Mouse (Mus musculus) 416B (cell line): ENCODE measurements at regions not wholly inside any gene's neighbourhood (a gene's known extent, or its start where the extent isn't known, plus 50 kb on each side); places are given as distances from the start of the nearest gene placed in this dataset.

Source experiments
- DNase-seq: peaks from one replicate; pipeline ENCODE4 v3.0.0; 2011; ENCODE audit warnings: low read depth

GRCm38 (mm10) chr2:145003509-145003908 lies 164.0 kb upstream of the Slc24a3 start:
- peak; percentile 66 for DNase-seq

GRCm38 (mm10) chr2:145010674-145011073 lies 156.9 kb upstream of the Slc24a3 start:
- DNase-seq = peak; percentile 22

GRCm38 (mm10) chr2:145011221-145011620 lies 156.3 kb upstream of the Slc24a3 start:
- no peak for DNase-seq

GRCm38 (mm10) chr2:145015951-145016350 lies 151.6 kb upstream of the Slc24a3 start:
- no peak for DNase-seq

- DNase-seq = peak; percentile 49
Measured at GRCm38 (mm10) chr2:145016939-145017338, 150.6 kb upstream of the Slc24a3 start.

- no peak for DNase-seq
Measured at GRCm38 (mm10) chr2:145017625-145018167, 149.9 kb upstream of the Slc24a3 start.

- DNase-seq = no peak
Measured at GRCm38 (mm10) chr2:145047743-145048142, 119.8 kb upstream of the Slc24a3 start.

GRCm38 (mm10) chr2:145049655-145050376 lies 117.7 kb upstream of the Slc24a3 start:
- no peak for DNase-seq

GRCm38 (mm10) chr2:145052405-145052804 lies 115.1 kb upstream of the Slc24a3 start:
- peak; percentile 22 for DNase-seq

- no peak for DNase-seq
Measured at GRCm38 (mm10) chr2:145056219-145056618, 111.3 kb upstream of the Slc24a3 start.

GRCm38 (mm10) chr2:145056762-145057161 lies 110.8 kb upstream of the Slc24a3 start:
- DNase-seq = no peak

GRCm38 (mm10) chr2:145069931-145070330 lies 97.6 kb upstream of the Slc24a3 start:
- DNase-seq = no peak

GRCm38 (mm10) chr2:145081926-145082325 lies 85.6 kb upstream of the Slc24a3 start:
- no peak for DNase-seq

- DNase-seq = peak; percentile 82
Measured at GRCm38 (mm10) chr2:145084621-145085020, 82.9 kb upstream of the Slc24a3 start.

- no peak for DNase-seq
Measured at GRCm38 (mm10) chr2:145086118-145086517, 81.4 kb upstream of the Slc24a3 start.

- no peak for DNase-seq
Measured at GRCm38 (mm10) chr2:145103295-145103694, 64.3 kb upstream of the Slc24a3 start.

GRCm38 (mm10) chr2:145111615-145112014 lies 55.9 kb upstream of the Slc24a3 start:
- DNase-seq = no peak

- no peak for DNase-seq
Measured at GRCm38 (mm10) chr2:145115043-145115442, 52.5 kb upstream of the Slc24a3 start.
